Mouse (Mus musculus) gastrocnemius, postnatal 25 days (tissue): ENCODE data around the gene Gm11115. TPM values are rescaled to one million over a fixed set of nuclear protein-coding genes. Genes with fewer than 3 reads are reported as not detected.

ENCODE experiments used
- DNase-seq: peaks from one replicate; pipeline ENCODE4 v3.0.0; 2022
- long read RNA-seq, 2 experiments: library from polyadenylated mRNA; stranded (forward); transcript quantifications; one replicate each; pipeline ENCODE4 v2.0.0; 2021
- total RNA-seq, 2 experiments: library from RNA; stranded (reverse); gene quantifications; 1 replicate in 1 of 2; 2 replicates in 1 of 2; pipeline ENCODE4 v1.2.3; 2021

The Gm11115 gene
- total RNA-seq, result not detected
- long read RNA-seq, experiment 1, result 0 reads
- long read RNA-seq, experiment 2, result 0 reads

- no peak for DNase-seq
Observed at GRCm38 (mm10) chr5:88153999-88154398, at the start of gene Gm11115. TSS of gene Gm11115 (minus strand) at chr5:88154099.

GRCm38 (mm10) chr5:88111430-88111829 lies 42.5 kb downstream of the Gm11115 start, which contains the start of gene Gm11116:
TSS of gene Gm11116 (minus strand) at chr5:88111530.
- DNase-seq, result no peak

Other genes starting within 250 kb of the Gm11115 start
- not detected for gene Csn3, start 228.5 kb downstream of the Gm11115 start, total RNA-seq
- not detected for gene 2310003L06Rik, start 184.6 kb downstream of the Gm11115 start, total RNA-seq
- not detected for gene Gm28434, start 184.6 kb downstream of the Gm11115 start, total RNA-seq
- gene Cabs1, start 174.7 kb downstream of the Gm11115 start, total RNA-seq, result not detected
- not detected for gene Smr3a, start 151.6 kb downstream of the Gm11115 start, total RNA-seq
- not detected for gene Smr2, start 67.5 kb downstream of the Gm11115 start, total RNA-seq
- gene Gm11116, start 42.6 kb downstream of the Gm11115 start, total RNA-seq, result not detected
- not detected for gene Gm7714, start 114.8 kb upstream of the Gm11115 start, total RNA-seq
- not detected for gene Prol1, start 163.2 kb upstream of the Gm11115 start, total RNA-seq
- gene Amtn, start 222.0 kb upstream of the Gm11115 start, total RNA-seq, result not detected